Comparison of ENCODE assay signal across 8 mouse cellular contexts in the genomic region with DNA sequence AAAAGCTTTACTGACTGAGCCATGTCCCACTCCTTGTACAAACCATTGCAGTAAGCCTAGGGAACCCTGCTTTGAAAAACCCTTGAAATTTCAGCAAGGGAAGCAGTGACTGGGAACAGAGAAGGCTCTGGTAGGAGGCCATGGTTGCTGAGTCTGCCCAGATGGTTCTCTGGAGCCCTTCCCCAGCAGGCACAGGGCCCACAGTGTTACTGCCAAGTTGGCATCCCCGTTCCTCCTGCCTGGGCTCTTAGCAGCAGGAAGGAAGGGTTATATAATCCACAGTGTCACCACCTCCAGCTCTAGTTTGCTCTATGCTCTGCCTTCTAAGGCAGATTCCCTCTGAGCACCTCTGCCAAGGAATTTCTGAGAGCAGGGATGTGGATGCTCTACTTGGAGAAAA.
DNase-seq lines count a peak whose midpoint lies in the region; TF ChIP-seq lines count a peak whose summit lies in the region.
"Had no signal": no experiment of that assay in that cellular context is flagged by ENCODE, and none has a peak within 500 bp of the region (broad histone marks: within the 10 kb centered on the region; RNA-seq: fewer than 3 reads in every experiment).

No protein-coding gene starts in this region.

- no peak for TF ChIP-seq CTCF in thymus, adult 2 months (IDR thresholded peaks at IDR 0.05; ENCODE audit: borderline replicate concordance, control insufficient read depth, extremely low read depth, insufficient read depth, low read length, poor library complexity)

- H3K4me3 ChIP-seq in thymus, adult 2 months (ENCODE audit: control insufficient read depth, insufficient read depth, low read length): no peak overlapping the region
- H3K4me3 ChIP-seq: liver, embryonic 15.5 days had no signal

- H3K27me3 ChIP-seq in thymus, adult 2 months (ENCODE audit: control insufficient read depth, insufficient read depth, low read length): no peaks in the 10 kb centered on the region
- H3K27me3 ChIP-seq: liver, embryonic 15.5 days had no signal

- WGBS in thymus, adult 2 months: 68% methylated on average over 1 of the region's 1 CpGs

- H3K4me1 ChIP-seq in thymus, adult 2 months (replicated peaks; ENCODE audit: control insufficient read depth, insufficient read depth, low read length): no peaks in the 10 kb centered on the region
- H3K4me1 ChIP-seq: liver, embryonic 15.5 days had no signal

- H3K27ac ChIP-seq in thymus, adult 2 months (ENCODE audit: control insufficient read depth, insufficient read depth, low read length): no peak overlapping the region
- H3K27ac ChIP-seq: liver, embryonic 15.5 days had no signal

- TF ChIP-seq POLR2A in thymus, adult 2 months (IDR thresholded peaks at IDR 0.05; ENCODE audit: control insufficient read depth, extremely low read depth, insufficient read depth, low read length, poor library complexity): no peak

- no peaks in the 10 kb centered on the region for H3K36me3 ChIP-seq in thymus, adult 2 months (ENCODE audit: control insufficient read depth, insufficient read depth, low read length)
- H3K36me3 ChIP-seq: liver, embryonic 15.5 days had no signal

- peak; percentile 5 for DNase-seq in urinary bladder, postnatal 25 days (ENCODE audit: low spot score)
- DNase-seq in urinary bladder, adult 2 months (ENCODE audit: low spot score): no peak
- peak; percentile 88 to 91 for DNase-seq in frontal cortex, adult 2 months (ENCODE audit: extremely low spot score in 1 of 2, low spot score in 1 of 2)
- peak; percentile 77 for DNase-seq in layer of hippocampus, adult 9-10 months (ENCODE audit: low spot score)
- DNase-seq in telencephalon, adult 2 months (ENCODE audit: low read depth, low spot score): peak; percentile 96
- no peak for DNase-seq in kidney, postnatal 14 days
- DNase-seq in thymus, adult 2 months: no peak

Comparison
In these comparisons a context has a peak if more than half of its experiments do, and no peak if none do; other contexts are left out.
1. DNase-seq: peak in urinary bladder, postnatal 25 days (single experiment), frontal cortex, adult 2 months (2 of 2), layer of hippocampus, adult 9-10 months (single experiment) and telencephalon, adult 2 months (single experiment); none in urinary bladder, adult 2 months (single experiment), kidney, postnatal 14 days (single experiment) and thymus, adult 2 months (single experiment).